Mouse (Mus musculus) inflammation-experienced regulatory T-cells, adult 6 months (primary cell): Measurements from ENCODE around the gene CT030661.1. TPM values are rescaled to one million over a fixed set of nuclear protein-coding genes. Genes with fewer than 3 reads are reported as not detected.
A peak's percentile ranks its signal among the peaks of the same experiment; 100 is the strongest.
"Not testable (repeated sequence)": the region's sequence is repeated elsewhere in the genome, so short reads cannot be mapped to it uniquely, and the experiment has no call there.

Source experiments
- ATAC-seq: one replicate; pipeline ENCODE4 v1.8.0; 2017
- polyA plus RNA-seq, 3 experiments: library from polyadenylated mRNA; unstranded; fragments of 100-300 nt; shearing (Covaris generic); gene quantifications; one replicate each; pipeline ENCODE4 v1.2.1; 2017

The CT030661.1 gene
- polyA plus RNA-seq = 10 to 100 TPM; 17.2 to 20.0 (median 18.7) TPM

DNA sequence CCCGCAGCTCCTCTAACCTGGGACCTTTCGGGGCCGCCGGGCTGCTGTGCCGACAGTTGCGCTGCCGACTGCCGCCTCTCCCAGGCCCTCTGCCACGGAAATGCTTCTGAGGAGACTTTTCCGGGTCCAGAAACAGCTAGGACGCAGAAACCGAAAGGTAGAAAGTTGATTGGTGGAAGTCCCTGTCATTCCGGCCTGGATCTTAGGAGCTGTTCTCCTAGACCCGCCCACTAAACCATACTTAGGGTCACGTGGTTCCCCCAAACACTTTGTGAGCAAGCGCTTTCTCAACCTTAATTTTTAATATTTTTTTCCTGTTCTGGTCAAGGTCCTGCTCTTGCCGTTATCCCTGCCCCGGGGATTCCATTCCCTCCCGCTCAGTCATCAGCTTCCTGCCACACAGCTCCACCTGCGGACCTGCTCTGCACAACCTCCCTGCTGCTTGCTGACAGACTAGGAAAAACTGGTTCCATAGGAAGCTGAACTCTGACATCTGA, at the start of gene CT030661.1:
TSS of gene CT030661.1 (minus strand) at position 108 of the 497 bp plus-strand sequence.
- ATAC-seq = peak; percentile 99

DNA sequence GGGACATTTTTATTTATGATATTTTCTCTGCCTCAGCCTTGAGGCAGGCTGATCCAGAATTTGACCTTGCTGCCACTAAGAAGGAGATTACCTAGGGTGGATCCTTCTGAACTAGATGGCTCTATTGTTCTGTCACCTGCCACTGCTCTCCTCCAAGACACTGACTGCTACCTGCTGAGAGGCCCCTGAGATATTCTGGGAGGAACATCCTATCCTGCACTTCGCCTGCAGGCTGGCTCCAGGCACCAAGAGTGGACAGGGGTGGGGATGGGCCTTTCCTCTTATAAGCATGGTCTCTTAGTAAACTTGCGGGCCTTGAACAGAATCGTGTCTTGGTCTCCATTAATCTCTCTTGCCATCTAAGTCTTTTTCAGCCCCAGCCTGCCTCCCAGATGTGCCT, 49.3 kb upstream of the CT030661.1 start:
- ATAC-seq = no peak

DNA sequence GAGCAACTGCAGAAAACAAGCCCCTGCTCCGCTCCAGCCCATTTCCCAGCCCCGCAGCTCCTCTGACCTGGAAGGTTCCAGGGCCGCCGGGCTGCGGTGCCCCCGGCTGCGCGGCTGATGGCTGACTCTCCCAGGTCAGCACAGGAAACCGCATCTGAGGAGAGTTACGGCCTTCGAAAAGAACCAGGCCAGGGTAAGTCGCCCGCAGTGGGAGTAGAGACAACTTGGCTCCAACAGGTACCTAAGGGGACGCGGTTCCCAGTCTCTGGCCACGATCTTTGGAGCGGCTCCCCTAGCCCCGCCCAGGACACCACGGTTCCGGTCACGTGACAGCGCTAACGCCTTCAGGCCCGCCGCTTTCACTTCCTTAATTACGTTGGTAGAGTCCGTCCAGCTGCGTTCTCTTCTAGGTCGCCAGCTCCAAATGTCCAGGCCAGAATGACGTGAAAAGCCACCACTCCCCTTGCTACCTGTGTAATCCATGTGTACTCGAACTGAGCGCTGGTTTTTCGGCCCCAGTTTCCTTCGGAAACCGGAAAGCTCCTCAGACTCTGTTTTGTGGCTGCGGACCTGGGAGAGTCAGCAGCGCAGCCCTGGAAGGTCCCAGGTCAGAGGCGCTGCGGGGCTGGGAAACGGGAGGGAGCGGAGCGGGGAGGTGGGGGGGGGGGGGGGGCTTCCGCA, 46.6 kb upstream of the CT030661.1 start, which contains the start of the genes Zfp944 and Zfp758:
TSS of gene Zfp944 (minus strand) at position 300 of the 681 bp plus-strand sequence.
TSS of gene Zfp758 (plus strand) at position 353 of the 681 bp plus-strand sequence.
- peak; percentile 91 for ATAC-seq

DNA sequence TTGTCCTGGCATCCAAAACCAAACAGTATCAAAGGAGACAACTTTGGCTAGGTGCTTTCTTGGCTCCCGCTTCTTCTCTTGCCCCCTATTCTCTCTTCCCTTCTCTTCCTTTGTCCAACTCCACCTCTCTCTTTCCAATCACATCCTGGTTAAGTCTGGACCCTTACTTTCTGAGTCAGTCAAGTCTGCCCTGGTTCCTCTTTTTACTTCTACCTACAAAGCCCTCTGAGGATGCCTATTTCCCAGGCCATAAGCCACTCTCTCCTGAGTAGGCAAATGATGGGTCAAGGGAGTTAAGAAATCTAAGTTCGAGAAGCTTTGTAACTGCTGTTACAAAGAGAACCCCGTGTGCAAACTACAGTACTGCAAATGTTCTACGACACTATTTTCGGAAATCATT, 45.9 kb upstream of the CT030661.1 start:
- no peak for ATAC-seq

GRCm38 (mm10) chr17:22352794-22353193, 38.2 kb upstream of the CT030661.1 start:
- peak; percentile 96 for ATAC-seq

DNA sequence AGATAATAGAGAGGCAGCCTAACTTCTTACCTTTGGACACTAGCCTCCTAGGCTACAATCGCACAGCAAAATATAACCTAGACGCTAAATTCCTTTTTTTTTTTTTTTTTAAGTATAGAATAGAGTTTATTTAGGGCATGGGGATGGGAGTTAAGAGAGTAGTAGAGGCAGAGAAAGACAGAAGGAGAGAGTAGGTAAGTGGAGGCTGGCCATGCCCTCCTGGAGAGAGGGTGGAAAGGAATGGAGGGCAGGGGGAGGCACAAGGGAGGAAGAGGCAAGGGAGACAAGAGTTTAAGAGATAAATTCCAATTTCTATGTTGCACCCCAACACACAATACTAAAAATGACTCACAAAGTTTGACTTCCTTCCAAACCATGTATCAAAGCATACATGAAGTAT, 610 bp upstream of the CT030661.1 start:
- ATAC-seq = not testable (repeated sequence)

- not testable (repeated sequence) for ATAC-seq
Observed at GRCm38 (mm10) chr17:22314219-22314618, 418 bp downstream of the CT030661.1 start.

Other genes starting within 250 kb of the CT030661.1 start
- 1 to 10 TPM; 1.2 to 3.1 (median 2.6) TPM for gene Zfp947, start 148.6 kb downstream of the CT030661.1 start, polyA plus RNA-seq
- gene Zfp994, start 89.2 kb downstream of the CT030661.1 start, polyA plus RNA-seq = 1 to 10 TPM; 4.8 to 5.5 (median 4.9) TPM
- gene Zfp944, start 46.6 kb upstream of the CT030661.1 start, polyA plus RNA-seq = 10 to 100 TPM; 11.6 to 17.0 (median 13.5) TPM
- 10 to 100 TPM; 11.7 to 15.7 (median 14.2) TPM for gene Zfp758, start 46.6 kb upstream of the CT030661.1 start, polyA plus RNA-seq
- gene Zfp946, start 109.4 kb upstream of the CT030661.1 start, polyA plus RNA-seq = 1 to 10 TPM; 3.0 to 4.2 (median 3.7) TPM